Mouse (Mus musculus) embryonic stem cell, embryonic (primary cell): ENCODE results near the gene Gm36176.

Experiments
- CTCF ChIA-PET, 4 experiments: fragments of 300-600 bp in 2 of 4; fragments of 350-600 bp in 2 of 4; sonication (Branson Sonifier 250); formaldehyde crosslinking; loops; one replicate each; lab custom pipeline; 2022; ENCODE audit warnings: inconsistent platforms in 2 of 4; lab: Charles Lee
- POLR2A ChIA-PET, 4 experiments: fragments of 300-600 bp in 2 of 4; fragments of 350-600 bp in 2 of 4; sonication (Branson Sonifier 250); formaldehyde crosslinking; loops; one replicate each; lab custom pipeline; 2022; ENCODE audit warnings: antibody characterized with exemption in 4 of 4, inconsistent platforms in 1 of 4; lab: Charles Lee

The Gm36176 gene

GRCm38 (mm10) chr10:77864067-77864761 lies 17.6 kb downstream of the Gm36176 start:
- CTCF ChIA-PET, result interaction anchor here in 3 of 4 experiments (0.6 to 1.6 kb wide), 21 partner anchors 8 to 718 kb away, joined by 3 to 10 read pairs (median 4); partner anchors contain the start of genes D10Jhu81e (in 1 of the 3), Lrrc3 (in 1 of the 3), Pfkl (in 1 of the 3) and Pwp2 (in 1 of the 3)
- POLR2A ChIA-PET, result interaction anchor here in 3 of 4 experiments (0.6 to 1.7 kb wide), 25 partner anchors 9 to 902 kb away, joined by 3 to 12 read pairs (median 4); partner anchors contain the start of genes Lrrc3 (in 2 of the 3), Pttg1ip (in 2 of the 3), Gm10318 (in 1 of the 3) and Icosl (in 1 of the 3)

- ChIA-PET CTCF (interaction anchor here in 2 of 4 experiments (0.7 to 1.4 kb wide), 14 partner anchors 12 to 347 kb away, joined by 3 to 10 read pairs (median 4); partner anchors contain the start of genes D10Jhu81e (in 1 of the 2), Lrrc3 (in 1 of the 2) and Pwp2 (in 1 of the 2)), POLR2A (interaction anchor here in 3 of 4 experiments (0.6 to 1.6 kb wide), 18 partner anchors 9 to 903 kb away, joined by 3 to 12 read pairs (median 4); partner anchors contain the start of genes Lrrc3 (in 2 of the 3), Pttg1ip (in 2 of the 3), Icosl (in 1 of the 3) and Krtap10-10 (in 1 of the 3))
Observed at GRCm38 (mm10) chr10:77864762-77865143, 18.1 kb downstream of the Gm36176 start.

- ChIA-PET POLR2A (interaction anchor here in 2 of 4 experiments (0.6 to 1.2 kb wide), 2 partner anchors 337 to 357 kb away, joined by 3 to 5 read pairs; partner anchors contain the start of gene Itgb2 (in 1 of the 2)), CTCF (no interaction called here)
Observed at GRCm38 (mm10) chr10:77867546-77867945, 20.9 kb downstream of the Gm36176 start.

- ChIA-PET POLR2A (no interaction called here), CTCF (no interaction called here)
Observed at GRCm38 (mm10) chr10:77869651-77870050, 23.0 kb downstream of the Gm36176 start.

GRCm38 (mm10) chr10:77878985-77879384 lies 32.4 kb downstream of the Gm36176 start:
- ChIA-PET CTCF (interaction anchor here (0.5 to 1.7 kb wide), 16 partner anchors 12 to 430 kb away, joined by 3 to 9 read pairs (median 3); partner anchors contain the start of gene Lrrc3 (in 2 of the 4)), POLR2A (no interaction called here)

- CTCF ChIA-PET, result interaction anchor here in 1 of 4 experiments (0.6 kb wide), 1 partner anchor 525 kb away, joined by 3 read pairs; no protein-coding TSS in a partner anchor
- POLR2A ChIA-PET, result interaction anchor here in 2 of 4 experiments (0.9 to 2.1 kb wide), 2 partner anchors 16 to 363 kb away, joined by 3 to 4 read pairs; no protein-coding TSS in a partner anchor
Observed at GRCm38 (mm10) chr10:77880305-77880704, 33.7 kb downstream of the Gm36176 start.

GRCm38 (mm10) chr10:77882553-77882952 lies 36.0 kb downstream of the Gm36176 start:
- ChIA-PET CTCF (interaction anchor here (0.5 to 1.7 kb wide), 19 partner anchors 18 to 620 kb away, joined by 3 to 15 read pairs (median 4); partner anchors contain the start of genes Gm2696 (in 1 of the 4) and Gm9508 (in 1 of the 4)), POLR2A (interaction anchor here in 2 of 4 experiments (0.6 to 1.5 kb wide), 5 partner anchors 20 to 774 kb away, joined by 3 to 4 read pairs (median 3); partner anchors contain the start of gene Lrrc3 (in 1 of the 2))

- ChIA-PET POLR2A (interaction anchor here in 1 of 4 experiments (1.2 kb wide), 1 partner anchor 16 kb away, joined by 4 read pairs; the partner anchor contains the start of gene Lrrc3), CTCF (interaction anchor here in 1 of 4 experiments (0.6 kb wide), 1 partner anchor 552 kb away, joined by 3 read pairs; no protein-coding TSS in a partner anchor)
Observed at GRCm38 (mm10) chr10:77886007-77886747, 39.6 kb downstream of the Gm36176 start.

GRCm38 (mm10) chr10:77890987-77891565 lies 44.5 kb downstream of the Gm36176 start:
- CTCF ChIA-PET, result interaction anchor here in 1 of 4 experiments (1.2 kb wide), 1 partner anchor 12 kb away, joined by 3 read pairs; no protein-coding TSS in a partner anchor
- POLR2A ChIA-PET, result no interaction called here

GRCm38 (mm10) chr10:77895562-77895961 lies 49.0 kb downstream of the Gm36176 start:
- CTCF ChIA-PET, result no interaction called here
- POLR2A ChIA-PET, result interaction anchor here in 1 of 4 experiments (1.4 kb wide), 1 partner anchor 23 kb away, joined by 3 read pairs; no protein-coding TSS in a partner anchor
